Mouse (Mus musculus) megakaryocyte progenitor cell, adult 5-6 weeks (primary cell): Measurements from ENCODE around the gene Npnt. TPM values are rescaled to one million over a fixed set of nuclear protein-coding genes. Genes with fewer than 3 reads are reported as not detected.
A peak's percentile ranks its signal among the peaks of the same experiment; 100 is the strongest.

Experiments
- ATAC-seq: replicated peaks from 2 replicates; pipeline ENCODE4 v1.8.0; 2016; ENCODE audit warnings: mild to moderate bottlenecking, moderate TSS enrichment, inconsistent platforms; ENCODE audit not compliant: poor library complexity
- total RNA-seq, 2 experiments: library from RNA; stranded (forward) in 1 of 2; stranded (reverse) in 1 of 2; fragments of 157-497, 149-512 nt in 1 of 2; fragments of 200-1000 nt in 1 of 2; gene quantifications; 2 replicates each; pipeline versions ENCODE4 v1.2.3 to v1.2.4; 2015 to 2017

The Npnt gene
- not detected in 2 replicates for total RNA-seq (2015)
- total RNA-seq (2017): 0.47 TPM in 1 of 2 replicates, not detected in the other

GRCm38 (mm10) chr3:132949791-132950528, at the start of gene Npnt:
Gene Npnt, minus strand, starts transcription at chr3:132950291.
- peak; percentile 37 for ATAC-seq

- no peak for ATAC-seq
Measured at GRCm38 (mm10) chr3:132996299-132996698, 46.2 kb upstream of the Npnt start.

DNA sequence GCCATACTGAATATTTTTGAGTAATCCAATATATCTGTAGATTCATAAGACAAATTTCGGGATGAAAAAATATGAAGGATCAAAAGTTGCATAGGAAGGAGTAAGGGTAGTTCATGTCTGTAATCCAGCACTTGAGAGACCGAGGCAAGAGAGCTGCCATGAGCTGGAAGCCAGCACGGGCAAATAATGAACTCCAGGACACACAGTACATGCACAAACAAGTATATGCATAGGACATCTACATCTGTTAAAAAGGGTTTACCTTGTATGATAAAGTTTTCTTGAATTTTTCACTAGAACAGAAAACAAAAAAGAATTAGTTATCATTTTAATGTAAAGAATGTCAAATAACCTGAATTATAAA, 45.8 kb upstream of the Npnt start:
- no peak for ATAC-seq

DNA sequence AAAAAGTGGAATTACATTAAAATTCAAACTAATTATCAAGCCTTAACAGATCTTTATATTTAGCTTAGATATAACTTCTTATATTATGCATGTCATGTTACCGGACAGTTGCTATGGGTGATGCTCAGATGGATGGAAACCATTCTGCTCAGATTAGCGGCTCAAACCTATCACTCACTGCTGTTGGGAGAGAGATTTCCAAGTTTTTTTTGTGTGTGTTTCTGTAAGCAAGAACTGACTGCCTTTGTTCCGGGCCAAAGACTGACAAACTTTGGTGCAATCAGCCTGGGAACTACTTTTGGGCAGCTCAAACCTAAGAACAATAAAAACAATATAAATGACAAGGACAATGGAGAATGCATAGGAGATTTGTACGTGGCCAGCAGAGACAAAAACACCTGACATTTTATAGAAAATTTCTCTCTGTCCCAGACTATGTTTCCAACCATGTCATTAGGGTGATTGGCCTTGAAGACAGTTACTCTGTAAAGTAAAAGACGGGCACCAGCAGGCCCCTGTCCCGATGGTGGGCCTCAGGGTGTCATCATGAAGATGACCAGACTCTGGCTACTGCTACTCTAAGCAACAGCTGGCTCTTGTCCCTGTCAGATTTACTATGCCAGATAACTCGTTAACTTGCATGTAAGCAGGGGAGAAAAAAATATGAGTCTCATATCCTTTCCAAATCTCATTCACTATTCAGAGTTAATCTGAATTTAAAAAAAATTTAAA, 45.2 kb upstream of the Npnt start:
- no peak for ATAC-seq

DNA sequence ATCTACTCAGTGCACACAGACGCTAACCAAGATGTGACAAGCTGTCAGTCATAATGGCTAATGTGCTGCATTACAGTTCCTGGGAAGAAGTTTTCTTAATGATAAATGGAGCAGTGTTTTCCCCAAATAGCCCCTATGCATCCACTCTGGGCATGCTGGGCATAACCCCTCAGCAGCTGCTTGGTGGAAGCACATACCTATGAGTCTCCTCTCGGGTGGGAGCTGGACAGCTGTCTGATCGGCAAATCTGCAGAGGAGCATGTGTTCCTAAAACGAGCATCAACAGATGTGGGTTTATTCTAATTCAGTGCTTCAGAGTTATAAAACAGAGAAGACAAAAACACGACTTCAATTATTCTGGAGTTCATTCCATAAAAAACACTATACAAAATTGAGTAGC, 36.1 kb upstream of the Npnt start:
- ATAC-seq: no peak

DNA sequence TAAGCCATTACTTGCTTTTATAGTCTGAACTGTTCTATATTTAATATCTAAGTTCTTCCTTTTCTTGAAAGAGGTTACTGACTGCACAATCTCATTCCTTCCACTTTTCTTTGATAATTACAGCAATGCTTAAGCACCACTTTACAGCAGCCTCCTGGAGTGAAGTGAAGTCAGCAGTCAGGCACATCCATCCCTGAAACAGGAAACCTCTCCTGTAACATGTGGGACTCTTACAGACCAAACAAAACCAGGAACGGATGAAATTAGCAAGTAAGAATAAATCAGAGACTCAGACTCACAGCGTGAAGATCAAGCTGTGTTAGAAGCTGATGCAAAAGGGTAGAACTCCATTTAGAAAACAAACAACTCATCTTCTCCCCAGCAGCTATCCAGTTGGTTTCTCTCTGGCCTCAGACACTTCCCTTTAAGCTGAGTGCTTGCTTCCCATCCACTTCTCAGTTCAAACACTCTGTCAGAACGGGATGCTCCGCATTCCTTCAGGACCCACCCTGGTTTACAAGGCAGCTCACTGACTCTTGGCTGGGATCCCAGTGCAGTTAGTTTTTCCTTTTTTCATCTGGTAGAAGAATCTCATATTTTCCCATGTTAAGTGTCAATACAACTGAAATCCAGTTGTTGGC, 33.9 kb upstream of the Npnt start:
- ATAC-seq: no peak

- ATAC-seq: no peak
Measured at GRCm38 (mm10) chr3:132981968-132982367, 31.9 kb upstream of the Npnt start.

DNA sequence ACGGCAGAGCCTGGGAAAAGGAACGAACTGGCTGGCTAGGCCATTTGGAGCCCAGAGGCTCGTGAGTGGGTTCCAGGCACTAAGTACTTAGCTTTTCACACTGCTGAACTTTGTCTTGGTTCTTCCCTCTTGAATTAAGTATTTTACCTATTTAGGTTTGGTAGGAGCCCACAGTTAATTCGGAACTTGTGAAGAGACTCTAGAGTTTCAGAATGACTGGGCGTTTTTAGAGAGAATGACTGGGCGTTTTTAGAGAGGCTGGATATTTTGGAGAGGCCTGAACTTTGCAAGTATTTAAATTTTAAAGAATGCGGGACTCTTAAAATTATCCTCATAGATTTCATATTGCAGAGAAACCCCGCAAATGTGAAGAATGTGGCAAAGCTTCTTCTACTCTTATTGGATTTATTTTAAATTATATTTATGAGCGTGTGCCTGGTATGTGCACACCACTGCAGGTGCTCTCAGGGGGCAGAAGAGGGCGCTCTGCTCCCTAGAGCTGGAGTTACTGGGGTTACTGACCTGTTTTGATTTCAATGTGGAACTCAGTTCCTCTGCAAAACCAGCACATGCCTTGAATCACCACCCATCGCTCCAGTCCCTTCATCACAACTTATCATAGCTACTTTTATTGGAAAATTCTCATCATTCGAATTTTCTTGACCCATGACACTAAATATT, 29.8 kb upstream of the Npnt start:
- 0 out of 2 replicates have a peak, but pooled peaks have one; percentile 34 for ATAC-seq

GRCm38 (mm10) chr3:132966255-132966654, 16.2 kb upstream of the Npnt start:
- ATAC-seq: peak; percentile 48

DNA sequence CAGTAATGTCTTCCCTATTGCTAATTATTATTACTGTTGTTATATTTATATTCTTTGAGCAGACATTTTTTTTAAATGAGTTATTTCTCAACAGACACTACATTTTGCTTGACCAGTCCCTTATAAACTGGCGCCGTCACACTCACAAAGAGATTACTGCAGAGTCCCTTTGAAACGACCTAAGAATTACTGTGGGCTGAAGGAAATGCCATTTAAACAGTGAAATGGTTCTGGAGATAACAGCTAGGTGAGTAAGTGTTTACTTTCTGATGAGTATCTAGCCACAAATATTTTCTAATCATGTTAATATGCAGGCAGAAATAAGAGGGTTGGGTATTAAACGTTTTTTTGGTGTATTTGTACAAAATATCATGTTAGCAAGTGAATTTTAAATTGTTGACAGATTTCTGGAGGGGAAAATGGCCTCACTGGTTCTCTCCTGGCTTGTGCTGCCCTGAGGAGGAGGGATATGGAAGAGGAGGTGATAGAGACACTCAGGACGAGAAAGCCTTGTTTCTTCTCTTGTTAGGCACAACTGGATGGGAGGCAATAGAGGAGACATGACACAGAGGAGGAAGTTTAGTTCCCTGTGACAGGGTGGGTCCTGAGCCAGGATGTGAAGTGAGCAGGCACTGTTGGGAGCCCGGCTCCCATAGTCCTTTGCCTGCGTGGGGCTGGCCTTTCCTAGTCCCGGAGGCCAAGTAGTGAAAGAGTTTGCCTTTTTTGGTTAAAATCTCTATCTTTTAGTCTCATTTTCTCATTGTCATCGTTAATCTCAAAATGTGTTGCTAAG, 14.8 kb upstream of the Npnt start:
- ATAC-seq: no peak

- no peak for ATAC-seq
Measured at GRCm38 (mm10) chr3:132962631-132963361, 12.7 kb upstream of the Npnt start.

GRCm38 (mm10) chr3:132950529-132950880, 414 bp upstream of the Npnt start:
- no peak for ATAC-seq

- ATAC-seq: peak; percentile 49
Measured at GRCm38 (mm10) chr3:132949380-132949790, 706 bp downstream of the Npnt start.

DNA sequence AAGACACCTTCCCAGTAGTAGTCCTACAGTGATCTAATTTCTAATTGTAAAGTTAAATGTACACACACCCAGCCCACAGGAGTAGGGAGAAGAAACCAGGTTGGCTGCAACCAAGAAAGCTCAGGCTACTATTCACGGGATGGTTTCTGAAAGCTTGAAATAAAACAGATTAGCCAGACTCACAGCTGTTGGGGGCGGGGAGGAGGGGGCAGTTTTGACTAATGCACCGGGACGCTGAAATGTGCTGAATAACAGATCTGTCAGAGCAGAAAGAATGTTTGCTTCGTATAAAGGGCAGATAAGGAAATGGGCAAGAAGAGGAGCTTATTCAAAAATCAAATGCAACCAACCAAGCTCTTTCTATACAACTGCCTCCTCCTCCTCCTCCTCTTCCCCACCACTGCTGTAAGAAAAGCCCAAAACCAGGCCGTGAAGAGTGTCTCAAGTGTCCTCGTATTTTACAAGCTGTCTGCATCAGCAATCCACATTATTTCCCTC, 1.7 kb downstream of the Npnt start:
- ATAC-seq: no peak

DNA sequence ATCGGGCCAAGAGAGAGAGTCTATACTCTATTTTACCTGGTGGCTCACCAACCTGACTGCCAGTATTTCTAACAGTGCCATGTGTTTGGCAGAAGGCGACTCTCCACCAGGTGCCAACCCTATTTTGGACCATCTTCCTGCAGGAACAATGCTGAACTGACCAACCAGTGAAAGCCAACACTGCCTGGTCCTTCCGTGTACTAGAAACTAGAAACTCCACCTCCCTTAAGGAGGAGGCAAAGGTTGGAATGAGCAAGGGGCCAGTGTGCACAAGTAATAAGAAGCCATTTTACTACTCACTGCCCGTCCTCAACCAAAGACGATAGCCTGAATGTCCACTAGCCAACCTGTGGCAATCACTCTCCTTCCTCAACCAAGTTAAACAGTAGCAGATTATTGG, 4.0 kb downstream of the Npnt start:
- no peak for ATAC-seq

DNA sequence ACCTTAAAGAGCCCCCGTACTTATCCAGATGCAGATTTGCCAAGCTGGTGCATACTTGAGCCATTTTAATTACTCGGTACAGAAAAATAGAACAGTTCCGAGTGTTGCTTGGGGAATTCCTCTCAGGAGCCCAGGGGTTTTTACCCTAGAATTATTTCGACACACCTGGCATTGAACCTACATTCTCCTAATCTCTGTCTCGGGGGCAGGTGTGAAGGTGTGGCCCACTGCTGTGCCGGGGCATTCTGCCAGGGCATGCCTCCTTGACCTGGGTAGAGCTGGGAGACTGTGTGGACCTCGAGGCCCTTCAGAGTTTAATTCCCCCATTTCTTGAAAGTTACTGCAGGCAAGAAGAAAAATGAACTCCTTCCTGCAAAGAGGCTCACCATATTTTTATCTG, 4.4 kb downstream of the Npnt start:
- no peak for ATAC-seq

DNA sequence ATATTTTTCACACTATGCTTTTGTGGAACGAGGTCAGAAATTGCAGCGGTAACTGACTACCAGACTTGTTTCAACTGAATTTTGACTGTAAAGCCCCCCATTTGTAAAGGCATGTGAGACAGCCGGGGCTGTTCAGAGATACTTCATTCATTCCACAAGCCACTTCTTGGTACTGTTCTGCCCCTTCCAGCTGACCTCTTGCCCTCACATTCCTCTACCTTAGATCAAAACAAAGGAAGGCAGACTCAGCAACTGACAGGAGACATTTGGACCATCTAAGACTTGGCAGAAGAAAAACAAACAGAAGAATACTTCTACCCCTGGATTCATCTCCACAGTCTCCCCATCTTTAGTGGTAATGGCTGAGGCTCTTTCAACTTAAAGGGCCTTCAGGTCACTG, 5.5 kb downstream of the Npnt start:
- no peak for ATAC-seq

- ATAC-seq: no peak
Measured at GRCm38 (mm10) chr3:132944193-132944592, 5.9 kb downstream of the Npnt start.

GRCm38 (mm10) chr3:132942778-132943177, 7.3 kb downstream of the Npnt start:
- ATAC-seq: no peak
